Mouse (Mus musculus): ENCODE data around the gene Spink2. TPM values are rescaled to one million over a fixed set of nuclear protein-coding genes. Genes with fewer than 3 reads are reported as not detected.

Spink2 gene
- total RNA-seq, 2 experiments from 2014 or later: 0.81 to 0.96 TPM

Other genes starting within 250 kb of the Spink2 start
- gene Srp72, start 236.8 kb downstream of the Spink2 start, total RNA-seq (2021): 10 to 100 TPM; 67.8 to 75.8 TPM
- gene Arl9, start 207.4 kb downstream of the Spink2 start, total RNA-seq (2021): not detected
- not detected for gene Thegl, start 195.4 kb downstream of the Spink2 start, total RNA-seq (2021)
- gene Hopx, start 96.3 kb downstream of the Spink2 start, total RNA-seq (2021): 10 to 100 TPM; 11.2 to 13.9 TPM
- 10 to 100 TPM; 14.4 to 17.1 TPM for gene Rest, start 54.0 kb upstream of the Spink2 start, total RNA-seq (2021)
- 10 to 100 TPM; 13.7 to 14.9 TPM for gene Noa1, start 98.6 kb upstream of the Spink2 start, total RNA-seq (2021)
- gene Polr2b, start 98.7 kb upstream of the Spink2 start, total RNA-seq (2021): 10 to 100 TPM; 26.1 to 27.7 TPM
- gene Igfbp7, start 196.6 kb upstream of the Spink2 start, total RNA-seq (2021): 100 to 1,000 TPM; 330 to 348 TPM

Data from gastrocnemius, postnatal 10 days (tissue).